Mouse (Mus musculus) retina, postnatal 7 days (tissue): ENCODE results near the gene Sos2.

ENCODE experiments used
- DNase-seq: peaks from one replicate; pipeline ENCODE4 v3.0.0-alpha.2; 2012; ENCODE audit warnings: low read depth, low spot score

Sos2 gene

GRCm38 (mm10) chr12:69681566-69682061 lies at the start of gene Sos2:
Gene Sos2 (minus strand): TSS chr12:69681852.
- DNase-seq: no peak

- no peak for DNase-seq
These were observed 48.7 kb upstream of the Sos2 start for GRCm38 (mm10) chr12:69730306-69730705.

GRCm38 (mm10) chr12:69729246-69729645 lies 47.6 kb upstream of the Sos2 start:
- DNase-seq: no peak

- peak; percentile 94 for DNase-seq
These were observed 43.2 kb upstream of the Sos2 start, which contains the start of the genes L2hgdh and Atp5s for GRCm38 (mm10) chr12:69724711-69725460. Gene L2hgdh (minus strand): TSS chr12:69724873. Gene Atp5s (plus strand): TSS chr12:69724950.

GRCm38 (mm10) chr12:69724018-69724710 lies 42.5 kb upstream of the Sos2 start:
- peak; percentile 2 for DNase-seq

GRCm38 (mm10) chr12:69723376-69723775 lies 41.7 kb upstream of the Sos2 start:
- no peak for DNase-seq

GRCm38 (mm10) chr12:69722857-69723256 lies 41.2 kb upstream of the Sos2 start:
- DNase-seq: no peak

GRCm38 (mm10) chr12:69713628-69714027 lies 32.0 kb upstream of the Sos2 start:
- no peak for DNase-seq

- DNase-seq: no peak
These were observed 23.3 kb upstream of the Sos2 start for GRCm38 (mm10) chr12:69704799-69705458.

- DNase-seq: no peak
These were observed 16.7 kb upstream of the Sos2 start for GRCm38 (mm10) chr12:69698352-69698751.

GRCm38 (mm10) chr12:69696746-69697145 lies 15.1 kb upstream of the Sos2 start:
- DNase-seq: peak; percentile 20

GRCm38 (mm10) chr12:69693471-69693870 lies 11.8 kb upstream of the Sos2 start:
- DNase-seq: no peak

GRCm38 (mm10) chr12:69690714-69691113 lies 9.1 kb upstream of the Sos2 start:
- no peak for DNase-seq

GRCm38 (mm10) chr12:69689094-69689493 lies 7.4 kb upstream of the Sos2 start:
- no peak for DNase-seq

- DNase-seq: no peak
These were observed 6.7 kb upstream of the Sos2 start for GRCm38 (mm10) chr12:69688368-69688767.

- DNase-seq: peak; percentile 25
These were observed 1.9 kb upstream of the Sos2 start for GRCm38 (mm10) chr12:69683537-69683936.

GRCm38 (mm10) chr12:69682788-69683419 lies 1.3 kb upstream of the Sos2 start:
- no peak for DNase-seq

GRCm38 (mm10) chr12:69682065-69682787 lies 574 bp upstream of the Sos2 start:
- peak; percentile 83 for DNase-seq

- no peak for DNase-seq
These were observed 752 bp downstream of the Sos2 start for GRCm38 (mm10) chr12:69680635-69681565.

- no peak for DNase-seq
These were observed 5.5 kb downstream of the Sos2 start for GRCm38 (mm10) chr12:69676157-69676556.
